8 mouse cellular contexts compared by ENCODE assay signal in the genomic region with DNA sequence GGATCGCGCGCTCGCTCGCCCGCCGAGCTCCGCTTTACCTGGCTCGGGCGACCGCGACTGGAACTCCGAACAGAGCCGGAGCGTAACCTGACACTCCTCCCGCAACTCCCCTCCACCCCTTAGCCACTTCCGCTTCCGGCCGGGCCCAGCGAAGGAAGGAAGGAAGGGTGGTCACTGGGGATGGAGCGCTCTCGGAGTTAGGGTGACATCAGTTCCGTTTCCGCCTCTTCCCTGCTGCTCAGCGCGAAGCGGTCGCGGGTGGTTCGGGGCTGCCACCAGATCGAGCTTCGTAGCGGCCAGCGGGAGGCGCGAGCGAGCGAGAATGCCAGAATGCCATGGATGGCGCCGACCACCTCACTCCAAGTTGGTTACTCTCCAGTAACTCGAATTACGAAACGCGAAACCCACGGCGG. TPM values are rescaled to one million over a fixed set of nuclear protein-coding genes. Genes with fewer than 3 reads are reported as not detected.
A peak's percentile ranks its signal among the peaks of the same experiment; 100 is the strongest.
DNase-seq lines count a peak whose midpoint lies in the region; ATAC-seq and TF ChIP-seq lines count a peak whose summit lies in the region.

A gene (minus strand): TSS at position 182 of the 413 bp plus-strand sequence.

- H3K27ac ChIP-seq in forebrain, postnatal 0 days (ENCODE audit: low read depth, low read length) = peak within 1 kb of the TSS; percentile 79
- H3K27ac ChIP-seq in lung, embryonic 15.5 days = peak within 1 kb of the TSS; percentile 87

- H3K9ac ChIP-seq in forebrain, postnatal 0 days = peak within 1 kb of the TSS; percentile 70
- H3K9ac ChIP-seq in lung, embryonic 15.5 days = peak within 1 kb of the TSS; percentile 80

- DNase-seq in G1E (ENCODE audit: low spot score) = peak; percentile 91
- peak; percentile 89 to 94 for DNase-seq in cerebellum, adult 18-20 months
- DNase-seq in forebrain, postnatal 0 days = peak; percentile 95
- peak; percentile 94 for DNase-seq in heart, postnatal 4 days
- peak; percentile 89 to 90 for DNase-seq in layer of hippocampus, adult 8-10 months (ENCODE audit: low spot score in 2 of 2)
- peak; percentile 90 for DNase-seq in ovary, adult 18-20 months (ENCODE audit: low spot score)
- DNase-seq in thymus, postnatal 0 days (ENCODE audit: low spot score) = peak; percentile 96

- peak; percentile 56 for ATAC-seq in G1E (ENCODE audit: extremely low read depth, insufficient number of reproducible peaks, low FRiP score, poor library complexity, severe bottlenecking)
- ATAC-seq in forebrain, postnatal 0 days = peak; percentile 99
- ATAC-seq in lung, embryonic 15.5 days (ENCODE audit: borderline replicate concordance, extremely low read depth, low FRiP score, low TSS enrichment) = peak; percentile 98

- TF ChIP-seq CTCF in G1E (IDR thresholded peaks at IDR 0.05; ENCODE audit: low read depth, low read length) = no peak
- peak; percentile 76 for TF ChIP-seq CTCF in forebrain, postnatal 0 days (IDR thresholded peaks at IDR 0.05; ENCODE audit: low read depth)

- H3K36me3 ChIP-seq in G1E (replicated peaks) = peaks cover 41% of the 10 kb centered on the region
- peaks cover 30% of the 10 kb centered on the region for H3K36me3 ChIP-seq in forebrain, postnatal 0 days (ENCODE audit: insufficient read depth)
- peaks cover 24% of the 10 kb centered on the region for H3K36me3 ChIP-seq in lung, embryonic 15.5 days

- WGBS in forebrain, postnatal 0 days = 1% methylated on average over 46 of the region's 46 CpGs
- under 1% methylated on average over 46 of the region's 46 CpGs for WGBS in lung, embryonic 15.5 days

- H3K4me3 ChIP-seq in G1E (ENCODE audit: low read depth, low read length) = peak within 1 kb of the TSS; percentile 91
- H3K4me3 ChIP-seq in forebrain, postnatal 0 days (ENCODE audit: low read depth, low read length) = peak within 1 kb of the TSS; percentile 82
- H3K4me3 ChIP-seq in lung, embryonic 15.5 days = peak within 1 kb of the TSS; percentile 69

- peaks cover 68% of the 10 kb centered on the region for H3K4me1 ChIP-seq in G1E (ENCODE audit: insufficient read depth, low read depth, low read length)
- peaks cover 7% of the 10 kb centered on the region; the same call in 1 of the 2 replicates for H3K4me1 ChIP-seq in forebrain, postnatal 0 days (ENCODE audit: insufficient read depth)
- peaks cover 13% of the 10 kb centered on the region for H3K4me1 ChIP-seq in lung, embryonic 15.5 days

- no peaks in the 10 kb centered on the region for H3K27me3 ChIP-seq in G1E (ENCODE audit: insufficient read depth, low read length)
- no peaks in the 10 kb centered on the region for H3K27me3 ChIP-seq in forebrain, postnatal 0 days (ENCODE audit: insufficient read depth, low read length)
- H3K27me3 ChIP-seq in lung, embryonic 15.5 days = no peaks in the 10 kb centered on the region

- H3K4me2 ChIP-seq in forebrain, postnatal 0 days (ENCODE audit: low read depth) = peak within 1 kb of the TSS; percentile 93
- peak within 1 kb of the TSS; percentile 75 for H3K4me2 ChIP-seq in lung, embryonic 15.5 days

- no peaks in the 10 kb centered on the region for H3K9me3 ChIP-seq in G1E (replicated peaks)
- no peaks in the 10 kb centered on the region for H3K9me3 ChIP-seq in forebrain, postnatal 0 days (ENCODE audit: low read length)
- no peaks in the 10 kb centered on the region for H3K9me3 ChIP-seq in lung, embryonic 15.5 days

RNA-seq across cellular contexts. Expression of the gene that starts here (rescaled TPM):
- total RNA-seq in G1E (2014; fragmentation: Nextera tagmentation) (344 and 374 TPM in 2 replicates), G1E (2017) (221 and 232 TPM in 2 replicates)
- 454 and 477 TPM in 2 replicates for polyA plus RNA-seq in G1E (2012)
- total RNA-seq in forebrain, postnatal 0 days (2014; rRNA removed) = 37.7 and 55.6 TPM in 2 replicates
- polyA plus RNA-seq in forebrain, postnatal 0 days (2015; fragmentation: Nextera tagmentation; extraction: Ambion mirVana) = 42.2 and 47.2 TPM in 2 replicates
- total RNA-seq in heart, postnatal 4 days (2021) = 10 to 100 TPM; 67.9 to 72.7 TPM
- 10 to 100 TPM; 20.9 to 27.1 (median 22.6) TPM for total RNA-seq in layer of hippocampus, adult 8-10 months (2022)
- polyA plus RNA-seq in lung, embryonic 15.5 days (2015; fragmentation: Nextera tagmentation; extraction: Ambion mirVana) = 66.8 and 74.3 TPM in 2 replicates
- polyA plus RNA-seq in thymus, postnatal 0 days (2015; fragmentation: Nextera tagmentation; extraction: Ambion mirVana) = 55.4 and 60.1 TPM in 2 replicates

Comparison
In these comparisons a context has a peak if more than half of its experiments do, and no peak if none do; other contexts are left out.
1. Peak in every context shown above with its lines: DNase-seq, ATAC-seq, H3K4me3 ChIP-seq and H3K27ac ChIP-seq.